Mouse (Mus musculus): ENCODE results near the gene Ubqln4.

Gene Ubqln4

GRCm38 (mm10) chr3:88525021-88525420 is 28.5 kb upstream of the Ubqln4 start:
- DNase-seq (ENCODE audit: low spot score in 2 of 2) = no peak

GRCm38 (mm10) chr3:88526157-88527131 is 27.1 kb upstream of the Ubqln4 start:
- DNase-seq (ENCODE audit: low spot score in 2 of 2) = peak; percentile 57 to 68

GRCm38 (mm10) chr3:88527565-88527964 is 26.0 kb upstream of the Ubqln4 start:
- no peak for DNase-seq (ENCODE audit: low spot score in 2 of 2)

- DNase-seq (ENCODE audit: low spot score in 2 of 2) = no peak
These were observed 24.9 kb upstream of the Ubqln4 start for GRCm38 (mm10) chr3:88528646-88529045.

- no peak for DNase-seq (ENCODE audit: low spot score in 2 of 2)
These were observed 24.2 kb upstream of the Ubqln4 start for GRCm38 (mm10) chr3:88529204-88530000.

- DNase-seq (ENCODE audit: low spot score in 2 of 2) = no peak
These were observed 23.3 kb upstream of the Ubqln4 start for GRCm38 (mm10) chr3:88530082-88530864.

- peak; percentile 75 to 77 for DNase-seq (ENCODE audit: low spot score in 2 of 2)
These were observed 21.9 kb upstream of the Ubqln4 start for GRCm38 (mm10) chr3:88531348-88532298.

- no peak for DNase-seq (ENCODE audit: low spot score in 2 of 2)
These were observed 21.3 kb upstream of the Ubqln4 start, which contains the start of gene Mex3a for GRCm38 (mm10) chr3:88532299-88532674. Gene Mex3a, plus strand, starts transcription at chr3:88532395.

GRCm38 (mm10) chr3:88532689-88533511 is 20.7 kb upstream of the Ubqln4 start:
- no peak for DNase-seq (ENCODE audit: low spot score in 2 of 2)

GRCm38 (mm10) chr3:88533706-88534105 is 19.9 kb upstream of the Ubqln4 start:
- DNase-seq (ENCODE audit: low spot score in 2 of 2) = no peak

- DNase-seq (ENCODE audit: low spot score in 2 of 2) = no peak
These were observed 18.6 kb upstream of the Ubqln4 start for GRCm38 (mm10) chr3:88535005-88535404.

- no peak for DNase-seq (ENCODE audit: low spot score in 2 of 2)
These were observed 18.0 kb upstream of the Ubqln4 start for GRCm38 (mm10) chr3:88535527-88535926.

- DNase-seq (ENCODE audit: low spot score in 2 of 2) = peak; percentile 78 to 79
These were observed 17.2 kb upstream of the Ubqln4 start for GRCm38 (mm10) chr3:88536103-88536930.

GRCm38 (mm10) chr3:88537146-88537545 is 16.4 kb upstream of the Ubqln4 start:
- no peak for DNase-seq (ENCODE audit: low spot score in 2 of 2)

GRCm38 (mm10) chr3:88538271-88539145 is 15.1 kb upstream of the Ubqln4 start:
- DNase-seq (ENCODE audit: low spot score in 2 of 2) = no peak

- DNase-seq (ENCODE audit: low spot score in 2 of 2) = no peak
These were observed 14.2 kb upstream of the Ubqln4 start for GRCm38 (mm10) chr3:88539397-88539796.

- DNase-seq (ENCODE audit: low spot score in 2 of 2) = no peak
These were observed 13.5 kb upstream of the Ubqln4 start for GRCm38 (mm10) chr3:88540085-88540484.

All from right cerebral cortex, postnatal 36 days (tissue).